Mouse (Mus musculus) cerebellum, postnatal 10 days (tissue): ENCODE data around the gene Ppl.

Experiments used
- DNase-seq, 2 experiments: peaks; one replicate each; pipeline ENCODE4 v3.0.0; 2021; ENCODE audit warnings: mixed read lengths in 2 of 2

Gene Ppl

GRCm38 (mm10) chr16:5132401-5132801 lies at the start of gene Ppl:
TSS of gene Ppl (minus strand) at chr16:5132421.
- DNase-seq: peak; percentile 40 to 48

- no peak for DNase-seq
These were observed 40.4 kb upstream of the Ppl start for GRCm38 (mm10) chr16:5172636-5173035.

- peak; percentile 69 to 74 for DNase-seq
These were observed 36.6 kb upstream of the Ppl start for GRCm38 (mm10) chr16:5168829-5169228.

GRCm38 (mm10) chr16:5168038-5168437 lies 35.8 kb upstream of the Ppl start:
- no peak for DNase-seq

- no peak for DNase-seq
These were observed 32.1 kb upstream of the Ppl start for GRCm38 (mm10) chr16:5164327-5164726.

GRCm38 (mm10) chr16:5159248-5159647 lies 27.0 kb upstream of the Ppl start:
- DNase-seq: no peak

GRCm38 (mm10) chr16:5157113-5157512 lies 24.9 kb upstream of the Ppl start:
- no peak for DNase-seq

- no peak for DNase-seq
These were observed 24.3 kb upstream of the Ppl start for GRCm38 (mm10) chr16:5156495-5156894.

- DNase-seq: no peak
These were observed 22.8 kb upstream of the Ppl start for GRCm38 (mm10) chr16:5155014-5155413.

GRCm38 (mm10) chr16:5153299-5154026 lies 21.2 kb upstream of the Ppl start:
- DNase-seq: no peak

GRCm38 (mm10) chr16:5150544-5150943 lies 18.3 kb upstream of the Ppl start:
- DNase-seq: no peak

GRCm38 (mm10) chr16:5147037-5147385 lies 14.8 kb upstream of the Ppl start, which contains the start of gene Sec14l5:
TSS of gene Sec14l5 (plus strand) at chr16:5147109.
- DNase-seq: no peak

- DNase-seq: peak; percentile 84 to 90
These were observed 14.3 kb upstream of the Ppl start for GRCm38 (mm10) chr16:5146367-5147036.

- DNase-seq: peak; percentile 89 to 94
These were observed 13.3 kb upstream of the Ppl start for GRCm38 (mm10) chr16:5145570-5145969.

- peak; percentile 68 to 84 for DNase-seq
These were observed 7.5 kb upstream of the Ppl start for GRCm38 (mm10) chr16:5139741-5140140.

- DNase-seq: no peak
These were observed 4.9 kb upstream of the Ppl start for GRCm38 (mm10) chr16:5137006-5137540.

GRCm38 (mm10) chr16:5136505-5136904 lies 4.3 kb upstream of the Ppl start:
- peak in 1 of 2 experiments; percentile 53 for DNase-seq

- DNase-seq: no peak
These were observed 3.5 kb upstream of the Ppl start for GRCm38 (mm10) chr16:5135551-5136261.

GRCm38 (mm10) chr16:5134623-5135330 lies 2.6 kb upstream of the Ppl start:
- DNase-seq: peak; percentile 66 to 78

- no peak for DNase-seq
These were observed 834 bp downstream of the Ppl start for GRCm38 (mm10) chr16:5131251-5131922.

GRCm38 (mm10) chr16:5130766-5131165 lies 1.5 kb downstream of the Ppl start:
- peak in 1 of 2 experiments; percentile 35 for DNase-seq

GRCm38 (mm10) chr16:5130196-5130595 lies 2.0 kb downstream of the Ppl start:
- DNase-seq: no peak
